Mouse (Mus musculus) testis, adult 2 months (tissue): Measurements from ENCODE around the gene Fmo5.

Source experiments
- CTCF ChIP-seq: fragments of 200-500 bp; IDR thresholded peaks from 2 replicates; pipeline ENCODE4 v1.5.1; 2012; ENCODE audit warnings: low read depth, mild to moderate bottlenecking, inconsistent platforms, low read length, moderate library complexity; ENCODE audit not compliant: control insufficient read depth, insufficient read depth, insufficient replicate concordance
- POLR2A ChIP-seq: fragments of 200-500 bp; IDR thresholded peaks from 2 replicates; pipeline ENCODE4 v1.6.1; 2012; ENCODE audit warnings: low read depth, mild to moderate bottlenecking, inconsistent platforms, low read length, moderate library complexity; ENCODE audit not compliant: control insufficient read depth

DNA sequence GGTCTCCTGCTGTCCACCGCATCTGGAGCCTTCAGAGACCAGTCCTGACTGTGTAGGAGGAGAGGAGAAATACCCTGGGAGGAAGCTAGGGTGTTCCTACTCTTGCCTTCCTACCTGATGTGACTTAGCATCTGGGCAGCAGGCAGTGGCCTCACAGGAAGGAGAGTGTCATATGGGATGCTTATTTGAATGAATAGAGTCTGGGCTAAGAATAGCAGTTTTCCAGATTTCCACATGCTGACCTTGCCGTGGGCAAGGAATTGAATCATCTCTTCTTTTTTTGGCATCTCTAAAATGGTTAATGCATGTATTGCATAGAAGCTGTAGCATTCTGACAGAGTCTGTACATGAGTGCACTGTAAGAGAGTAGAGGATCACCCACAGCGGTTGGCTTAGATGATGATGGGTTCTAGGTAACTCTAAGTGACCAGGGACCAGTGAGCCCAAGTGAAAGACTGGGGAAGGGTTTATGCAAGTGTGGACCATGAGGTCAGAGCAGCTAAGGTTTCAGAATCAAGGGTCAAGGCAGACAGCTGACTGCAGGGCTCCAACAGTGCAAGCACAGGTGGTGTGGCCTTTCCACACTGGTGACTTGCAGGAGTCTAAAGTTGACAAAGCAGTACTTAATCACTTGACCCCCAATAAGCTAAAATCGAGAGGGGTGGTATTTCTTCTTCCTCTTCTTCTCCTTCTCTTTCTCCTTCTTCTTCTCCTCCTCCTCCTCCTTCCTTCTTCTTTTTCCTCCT is 57.9 kb downstream of the Fmo5 start:
- TF ChIP-seq POLR2A (no peak), CTCF (no peak)
